Mouse (Mus musculus) neural tube, embryonic 14.5 days (tissue): ENCODE measurements around the gene Abcd4. TPM values are rescaled to one million over a fixed set of nuclear protein-coding genes. Genes with fewer than 3 reads are reported as not detected.

Experiments used
- ATAC-seq: fragments of 200-750 bp; cut with Nextera tagmentation; 2 replicates; pipeline ENCODE4 v1.8.0; 2017; ENCODE audit warnings: low read depth, mild to moderate bottlenecking, moderate TSS enrichment, moderate library complexity
- H3K27ac ChIP-seq: fragments of 300-500 bp; sonication (generic); 2 replicates; pipeline ENCODE4 v1.5.1; 2014; ENCODE audit warnings: low read depth, mild to moderate bottlenecking, control low read depth, low read length, moderate library complexity, mixed read lengths
- H3K27me3 ChIP-seq: fragments of 300-500 bp; sonication (generic); 2 replicates; pipeline ENCODE4 v1.6.1; 2014; ENCODE audit warnings: low read length; ENCODE audit not compliant: control insufficient read depth, insufficient read depth
- H3K36me3 ChIP-seq: fragments of 300-500 bp; sonication (generic); 2 replicates; pipeline ENCODE4 v1.6.1; 2014; ENCODE audit warnings: low read length, mixed read lengths; ENCODE audit not compliant: control insufficient read depth, insufficient read depth
- H3K4me1 ChIP-seq: fragments of 300-500 bp; sonication (generic); 2 replicates; pipeline ENCODE4 v1.6.1; 2014; ENCODE audit warnings: low read length; ENCODE audit not compliant: control insufficient read depth, insufficient read depth
- H3K4me2 ChIP-seq: fragments of 300-500 bp; sonication (generic); 2 replicates; pipeline ENCODE4 v1.6.1; 2014; ENCODE audit warnings: mild to moderate bottlenecking, low read depth, low read length, control low read depth
- H3K4me3 ChIP-seq: fragments of 300-500 bp; sonication (generic); 2 replicates; pipeline ENCODE4 v1.5.1; 2014; ENCODE audit warnings: low read depth, low read length, control low read depth, mixed read lengths
- H3K9ac ChIP-seq: fragments of 300-500 bp; sonication (generic); replicated peaks from 2 replicates; pipeline ENCODE4 v1.6.1; 2014; ENCODE audit warnings: low read depth, mild to moderate bottlenecking, control low read depth, low read length, mixed read lengths
- H3K9me3 ChIP-seq: fragments of 300-500 bp; sonication (generic); 2 replicates; pipeline ENCODE4 v1.6.1; 2016; ENCODE audit warnings: low read length; ENCODE audit not compliant: control insufficient read depth
- WGBS: fragments of 180-500 bp; shearing (Covaris S2); extraction: QIAGEN DNeasy Blood & Tissue Kit; methylation state at CpG from one replicate; pipeline ENCODE4 v1.1.7; 2014; 5-methylcytosine and 5-hydroxymethylcytosine counted together
- polyA plus RNA-seq: library from polyadenylated mRNA; unstranded; fragments of >200 nt; fragmentation: Nextera tagmentation; extraction: Ambion mirVana; gene quantifications from 2 replicates; pipeline ENCODE4 v1.2.1, GENCODE M21; 2014

Abcd4 gene
- polyA plus RNA-seq, 1 experiment from 2014 or later = 11.2 TPM

DNA sequence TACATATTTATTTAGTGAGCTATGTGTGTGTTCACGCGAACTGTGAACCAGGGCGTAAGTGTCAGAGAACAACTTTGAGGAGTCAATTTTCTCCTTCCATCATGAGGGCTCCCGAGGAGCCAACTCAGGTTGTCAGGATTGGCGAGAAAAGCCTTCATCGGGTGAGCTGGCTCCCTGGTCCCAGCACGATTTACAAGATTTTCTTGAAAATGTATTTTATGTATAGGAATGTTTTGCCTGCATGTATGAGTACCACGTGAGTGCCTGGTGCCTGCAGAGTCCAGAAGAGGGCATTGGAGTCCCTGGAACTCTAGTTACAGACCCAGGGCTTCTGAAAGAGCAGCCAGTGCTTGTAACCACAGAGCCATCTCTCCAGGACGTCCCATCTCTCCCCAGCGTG is 450 bp upstream of the Abcd4 start:
- peak overlapping the region; percentile 76 for H3K4me3 ChIP-seq
- H3K4me2 ChIP-seq = peak overlapping the region; percentile 63
- no peaks in the 10 kb centered on the region for H3K36me3 ChIP-seq
- no peaks in the 10 kb centered on the region for H3K4me1 ChIP-seq
- no peak overlapping the region for H3K27ac ChIP-seq
- no peaks in the 10 kb centered on the region for H3K27me3 ChIP-seq
- 6% methylated on average over 10 of the region's 10 CpGs for WGBS
- H3K9ac ChIP-seq = peak overlapping the region; percentile 74; the same call in 1 of the 2 replicates
- H3K9me3 ChIP-seq = no peaks in the 10 kb centered on the region
- peak; percentile 60 for ATAC-seq

DNA sequence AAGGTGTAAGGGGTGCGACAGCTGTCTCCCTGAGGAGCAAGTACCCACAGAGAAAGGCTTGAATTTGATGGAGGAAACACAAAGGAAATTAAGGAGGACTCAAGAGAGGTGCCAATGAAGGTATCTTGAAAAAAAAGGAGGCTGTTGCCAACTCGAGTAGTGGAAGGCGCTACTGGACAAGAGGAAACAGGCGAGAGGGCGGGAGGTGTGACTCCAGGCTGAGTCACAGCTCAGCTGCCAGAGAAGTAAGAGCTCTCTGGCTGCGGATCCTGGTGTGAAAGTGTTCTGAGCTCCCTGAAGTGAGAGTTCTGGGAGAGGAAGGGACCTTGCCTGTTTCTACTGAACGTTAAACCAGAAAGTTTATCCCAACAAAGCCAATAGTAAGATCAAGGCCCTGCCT is 2.7 kb downstream of the Abcd4 start:
- Histone ChIP-seq H3K9ac (no peak overlapping the region), H3K9me3 (no peaks in the 10 kb centered on the region), H3K27me3 (no peaks in the 10 kb centered on the region), H3K27ac (no peak overlapping the region), H3K4me2 (no peak overlapping the region), H3K4me1 (no peaks in the 10 kb centered on the region), H3K4me3 (no peak overlapping the region), H3K36me3 (no peaks in the 10 kb centered on the region)
- ATAC-seq = no peak
- WGBS = 86% methylated on average over 7 of the region's 7 CpGs

DNA sequence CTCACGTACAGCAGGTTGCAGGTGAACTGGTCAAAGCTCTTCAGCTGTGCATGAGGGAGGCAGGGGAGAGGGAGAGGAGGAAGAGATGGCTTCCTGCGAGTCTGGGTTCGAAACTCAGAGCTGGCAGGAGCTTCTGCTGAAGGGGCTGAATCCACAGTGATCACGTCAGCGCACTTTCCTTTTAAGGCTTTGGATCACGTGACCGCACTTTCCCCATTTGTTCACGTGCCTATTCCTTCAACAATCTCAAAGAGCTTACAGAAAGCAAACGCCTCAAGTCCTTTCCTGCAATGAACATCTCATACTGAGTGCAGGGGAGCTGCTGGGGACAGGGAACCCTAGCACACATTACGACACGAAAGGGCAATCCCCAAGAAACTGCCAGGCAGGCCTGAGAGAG is 3.2 kb downstream of the Abcd4 start:
- Histone ChIP-seq H3K27me3 (no peaks in the 10 kb centered on the region), H3K4me2 (no peak overlapping the region), H3K9me3 (no peaks in the 10 kb centered on the region), H3K36me3 (no peaks in the 10 kb centered on the region), H3K4me3 (no peak overlapping the region), H3K27ac (no peak overlapping the region), H3K4me1 (no peaks in the 10 kb centered on the region), H3K9ac (no peak overlapping the region)
- no peak for ATAC-seq
- 90% methylated on average over 11 of the region's 11 CpGs for WGBS

DNA sequence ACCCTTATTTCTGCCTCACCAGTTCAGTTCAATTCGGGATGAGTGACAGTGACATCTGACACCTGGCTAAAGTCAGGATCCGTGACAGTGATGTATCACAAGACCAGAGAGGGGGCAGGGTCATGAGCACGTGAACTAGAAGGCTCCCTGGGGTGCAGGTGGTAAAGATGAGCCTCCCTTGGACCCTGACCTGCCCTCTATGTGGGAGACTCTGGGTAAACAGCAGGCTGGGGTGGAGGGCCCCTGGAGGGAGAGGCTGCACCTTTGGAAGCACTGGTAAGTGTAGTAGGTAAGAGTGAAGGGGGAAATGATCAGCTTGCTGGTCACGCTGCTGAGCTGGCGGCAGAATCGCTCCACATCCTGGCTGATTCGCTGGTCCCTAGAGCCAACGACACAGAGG is 4.7 kb downstream of the Abcd4 start:
- no peaks in the 10 kb centered on the region for H3K9me3 ChIP-seq
- no peaks in the 10 kb centered on the region for H3K36me3 ChIP-seq
- H3K4me1 ChIP-seq = no peaks in the 10 kb centered on the region
- ATAC-seq = no peak
- no peaks in the 10 kb centered on the region for H3K27me3 ChIP-seq
- no peak overlapping the region for H3K4me2 ChIP-seq
- H3K9ac ChIP-seq = no peak overlapping the region
- no peak overlapping the region for H3K4me3 ChIP-seq
- WGBS = 66% methylated on average over 8 of the region's 8 CpGs
- no peak overlapping the region for H3K27ac ChIP-seq

DNA sequence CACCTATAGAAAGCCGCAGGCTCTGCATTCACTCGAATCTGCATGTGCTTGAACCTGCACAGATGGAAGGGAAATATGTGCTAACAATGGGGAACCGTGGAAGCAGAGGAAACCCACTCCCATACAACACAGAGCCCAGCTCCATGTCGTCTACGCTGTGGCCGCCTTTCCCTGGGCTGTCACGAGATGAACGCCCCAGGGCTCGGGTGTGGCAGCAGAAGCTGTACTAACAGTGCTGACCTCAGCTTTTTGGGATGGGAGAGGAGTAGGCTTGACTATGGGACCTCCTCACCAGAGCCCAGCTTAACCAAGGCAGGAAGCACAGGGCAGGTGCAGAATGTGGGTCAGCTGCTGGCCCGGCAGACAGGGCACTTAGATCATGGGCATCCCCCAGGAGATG is 5.5 kb downstream of the Abcd4 start:
- Histone ChIP-seq H3K36me3 (no peaks in the 10 kb centered on the region), H3K4me1 (no peaks in the 10 kb centered on the region), H3K27ac (no peak overlapping the region), H3K9me3 (no peaks in the 10 kb centered on the region), H3K4me3 (no peak overlapping the region), H3K27me3 (no peaks in the 10 kb centered on the region), H3K4me2 (no peak overlapping the region), H3K9ac (no peak overlapping the region)
- WGBS = 89% methylated on average over 10 of the region's 10 CpGs
- ATAC-seq = no peak

DNA sequence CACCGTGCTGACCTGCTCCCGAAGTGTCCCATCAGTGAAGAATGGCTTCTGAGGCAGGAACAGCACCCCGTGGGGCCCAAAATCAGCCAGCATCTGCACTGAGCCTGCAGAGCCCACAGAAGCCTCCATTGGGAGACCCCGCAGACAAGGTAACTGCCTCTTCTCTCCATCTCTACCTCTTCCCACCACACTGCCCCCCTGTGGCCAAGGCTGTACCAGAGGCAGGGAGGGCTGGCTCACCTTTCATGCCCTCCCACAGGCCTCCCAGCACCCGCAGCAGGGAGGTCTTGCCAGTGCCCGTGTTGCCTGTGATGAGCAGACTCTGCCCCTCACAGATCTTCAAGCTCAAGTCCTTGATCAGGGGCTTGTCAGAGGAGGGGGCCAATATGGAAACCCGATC is 11.4 kb downstream of the Abcd4 start:
- Histone ChIP-seq H3K36me3 (no peaks in the 10 kb centered on the region), H3K27me3 (no peaks in the 10 kb centered on the region), H3K4me1 (no peaks in the 10 kb centered on the region), H3K4me2 (no peak overlapping the region), H3K27ac (no peak overlapping the region), H3K9me3 (no peaks in the 10 kb centered on the region), H3K4me3 (no peak overlapping the region), H3K9ac (no peak overlapping the region)
- 83% methylated on average over 7 of the region's 7 CpGs for WGBS
- ATAC-seq = no peak

DNA sequence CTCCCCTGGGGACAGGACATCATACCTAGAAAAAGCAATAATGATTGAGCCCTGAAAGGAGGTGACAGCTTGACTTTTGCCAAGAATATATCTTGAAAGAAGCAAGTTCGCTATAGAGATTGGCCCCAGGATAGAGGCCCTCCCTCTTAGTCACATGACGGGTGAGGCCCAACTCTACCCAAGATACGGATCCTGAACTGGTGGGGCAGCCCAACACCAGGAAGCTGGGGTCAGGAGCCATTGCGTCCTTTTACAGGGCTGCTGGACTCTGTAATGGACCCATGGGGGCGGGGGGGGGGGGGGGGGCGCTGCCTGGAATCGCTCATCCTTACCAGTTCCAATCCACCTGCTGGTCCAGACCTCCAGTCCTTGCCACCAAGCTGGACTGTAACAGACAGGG is 13.2 kb downstream of the Abcd4 start:
- no peaks in the 10 kb centered on the region for H3K27me3 ChIP-seq
- no peaks in the 10 kb centered on the region for H3K4me1 ChIP-seq
- no peak overlapping the region for H3K27ac ChIP-seq
- no peak for ATAC-seq
- H3K9ac ChIP-seq = no peak overlapping the region
- H3K9me3 ChIP-seq = no peaks in the 10 kb centered on the region
- H3K36me3 ChIP-seq = no peaks in the 10 kb centered on the region
- no peak overlapping the region for H3K4me2 ChIP-seq
- no peak overlapping the region for H3K4me3 ChIP-seq
- WGBS = 88% methylated on average over 6 of the region's 7 CpGs

DNA sequence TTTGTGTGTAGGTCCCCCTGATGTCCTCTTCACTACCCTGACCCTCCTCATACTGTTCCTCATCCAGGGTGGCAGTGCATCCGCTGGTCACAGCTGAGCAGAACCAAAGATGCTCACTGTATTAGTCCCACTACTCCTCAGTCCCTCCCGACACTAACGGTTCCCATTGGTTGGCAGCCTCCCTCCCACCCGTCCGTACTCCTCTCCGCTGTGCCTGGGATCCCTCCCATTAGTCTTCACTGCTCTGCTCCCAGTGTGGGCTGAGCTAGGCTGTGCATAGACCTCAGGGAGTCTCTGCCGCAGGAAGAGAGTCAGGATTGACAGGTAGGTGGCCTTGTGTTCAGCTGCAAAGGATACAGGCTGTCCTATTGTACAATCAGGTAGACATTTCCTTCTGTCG is 18.9 kb downstream of the Abcd4 start:
- Histone ChIP-seq H3K4me3 (no peak overlapping the region), H3K4me2 (no peak overlapping the region), H3K27ac (no peak overlapping the region), H3K9ac (no peak overlapping the region), H3K36me3 (no peaks in the 10 kb centered on the region), H3K27me3 (no peaks in the 10 kb centered on the region), H3K9me3 (no peaks in the 10 kb centered on the region), H3K4me1 (no peaks in the 10 kb centered on the region)
- WGBS = 16% methylated on average over 8 of the region's 8 CpGs
- ATAC-seq = no peak; the same call in 1 of the 2 replicates

DNA sequence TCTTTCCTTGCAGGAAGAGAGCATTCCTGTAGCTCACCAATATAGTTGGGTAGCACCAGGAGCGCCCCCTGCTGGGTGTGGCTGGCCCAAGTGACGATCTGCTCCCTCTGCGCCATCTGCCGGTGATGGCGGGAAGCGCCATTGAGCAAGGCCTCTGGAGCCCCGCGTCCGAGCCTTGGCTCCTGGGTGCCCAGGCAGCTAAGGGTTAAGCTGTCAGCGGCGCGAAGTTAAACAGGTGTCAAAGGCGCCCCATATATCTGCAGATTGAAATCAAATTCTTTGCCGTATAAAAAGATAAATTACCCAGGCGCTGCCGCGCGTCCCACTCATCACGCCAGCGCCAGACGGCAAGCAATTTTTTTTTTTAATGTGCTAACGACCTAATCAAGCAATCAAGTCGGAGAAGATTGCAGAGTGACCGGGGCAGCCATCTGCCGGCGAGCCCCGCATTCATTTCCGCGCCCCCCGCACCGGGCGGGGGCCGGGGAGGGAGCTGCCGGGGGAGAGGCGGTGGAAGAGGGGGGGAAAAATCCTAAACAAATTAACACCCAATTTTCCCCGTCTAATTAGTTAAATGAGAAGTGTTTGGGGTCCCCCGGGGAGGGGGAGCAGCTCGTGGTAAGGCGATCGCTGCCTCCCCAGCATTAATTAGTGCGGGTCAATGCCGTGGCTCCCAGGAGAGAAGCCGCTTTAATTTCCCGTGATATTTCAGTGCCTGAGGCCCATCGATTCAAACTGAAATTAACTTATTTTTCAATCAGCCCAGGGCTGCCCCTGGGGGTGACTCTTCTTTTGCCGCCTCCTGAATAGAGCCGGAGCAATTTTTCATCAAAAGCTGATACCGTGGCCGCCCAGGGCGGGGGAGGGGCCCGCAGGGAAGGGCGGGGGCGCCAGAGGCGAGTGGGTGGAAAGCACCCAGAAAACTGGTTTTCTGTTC is 27.1 kb downstream of the Abcd4 start:
- under 1% methylated on average over 54 of the region's 54 CpGs for WGBS
- H3K9me3 ChIP-seq = no peaks in the 10 kb centered on the region
- H3K4me3 ChIP-seq = peak overlapping the region; percentile 45
- peak; percentile 83 for ATAC-seq
- H3K4me2 ChIP-seq = peak overlapping the region; percentile 51
- H3K4me1 ChIP-seq = 0 out of 2 replicates have a peak, but pooled peaks cover 7% of the 10 kb centered on the region
- peak overlapping the region; percentile 51; the same call in 1 of the 2 replicates for H3K9ac ChIP-seq
- H3K27ac ChIP-seq = peak overlapping the region; percentile 50
- H3K36me3 ChIP-seq = no peaks in the 10 kb centered on the region
- no peaks in the 10 kb centered on the region for H3K27me3 ChIP-seq
